Mouse (Mus musculus): ENCODE results near the gene Vstm4. TPM values are rescaled to one million over a fixed set of nuclear protein-coding genes. Genes with fewer than 3 reads are reported as not detected.
A peak's percentile ranks its signal among the peaks of the same experiment; 100 is the strongest.

The Vstm4 gene
- total RNA-seq, 1 experiment, result 0.36 TPM

- Histone ChIP-seq H3K27ac (ENCODE audit: insufficient read depth, low read depth, low read length, poor library complexity, severe bottlenecking) (no peak within 1 kb of the TSS), H3K4me1 (ENCODE audit: control insufficient read depth in 2 of 2, insufficient read depth in 2 of 2, low read length in 2 of 2, poor library complexity in 1 of 2) (no peaks in the 10 kb centered on the region), H3K4me3 (ENCODE audit: insufficient read depth in 1 of 2, low read depth in 1 of 2, low read length in 2 of 2, poor library complexity in 1 of 2, severe bottlenecking in 1 of 2) (no peak within 1 kb of the TSS), H3K9me3 (ENCODE audit: control insufficient read depth, insufficient read depth, low read depth, low read length) (no peaks in the 10 kb centered on the region), H3K9ac (ENCODE audit: insufficient read depth, low read depth, low read length, poor library complexity, severe bottlenecking) (no peak within 1 kb of the TSS), H3K36me3 (ENCODE audit: control insufficient read depth, insufficient read depth, low read length, poor library complexity, severe bottlenecking) (no peaks in the 10 kb centered on the region)
- DNase-seq (ENCODE audit: low read depth, low spot score), result no peak
- no peak for TF ChIP-seq ZC3H11A (IDR thresholded peaks at IDR 0.05; ENCODE audit: borderline replicate concordance, low read depth, low read length)
- TF ChIP-seq HCFC1 (IDR thresholded peaks at IDR 0.05; ENCODE audit: borderline replicate concordance, insufficient read depth, low read length), result no peak
- TF ChIP-seq CHD2 (IDR thresholded peaks at IDR 0.05; ENCODE audit: low read depth, low read length), result no peak
- no peak for TF ChIP-seq ZNF384 (IDR thresholded peaks at IDR 0.05; ENCODE audit: low read depth, low read length)
- TF ChIP-seq MAFK (IDR thresholded peaks at IDR 0.05; ENCODE audit: insufficient read depth, low read depth, low read length), result no peak
- in situ Hi-C loops (cut with MboI; ENCODE audit: low sequenced_read_pairs in 2 of 2, unreplicated experiment in 2 of 2), result no loop called here
Observed at GRCm38 (mm10) chr14:32833847-32834246, 22.7 kb upstream of the Vstm4 start, which contains the start of gene Fam170b. Gene Fam170b, plus strand, starts transcription at chr14:32833962.

GRCm38 (mm10) chr14:32835181-32835580, 21.4 kb upstream of the Vstm4 start:
- DNase-seq (ENCODE audit: low read depth, low spot score), result no peak
- no peaks in the 10 kb centered on the region for H3K4me1 ChIP-seq (ENCODE audit: control insufficient read depth in 2 of 2, insufficient read depth in 2 of 2, low read length in 2 of 2, poor library complexity in 1 of 2)
- H3K27ac ChIP-seq (ENCODE audit: insufficient read depth, low read depth, low read length, poor library complexity, severe bottlenecking), result no peak overlapping the region
- H3K9ac ChIP-seq (ENCODE audit: insufficient read depth, low read depth, low read length, poor library complexity, severe bottlenecking), result 0 out of 2 replicates have a peak overlapping the region, but pooled peaks have one; percentile 19
- no peaks in the 10 kb centered on the region for H3K9me3 ChIP-seq (ENCODE audit: control insufficient read depth, insufficient read depth, low read depth, low read length)
- H3K4me3 ChIP-seq (ENCODE audit: insufficient read depth in 1 of 2, low read depth in 1 of 2, low read length in 2 of 2, poor library complexity in 1 of 2, severe bottlenecking in 1 of 2), result peak overlapping the region; percentile 11; a peak in 2 of 4 replicates
- H3K36me3 ChIP-seq (ENCODE audit: control insufficient read depth, insufficient read depth, low read length, poor library complexity, severe bottlenecking), result no peaks in the 10 kb centered on the region
- in situ Hi-C loops (cut with MboI; ENCODE audit: low sequenced_read_pairs in 2 of 2, unreplicated experiment in 2 of 2), result no loop called here
- TF ChIP-seq ZNF384 (IDR thresholded peaks at IDR 0.05; ENCODE audit: low read depth, low read length) (no peak), CHD2 (IDR thresholded peaks at IDR 0.05; ENCODE audit: low read depth, low read length) (no peak), MAFK (IDR thresholded peaks at IDR 0.05; ENCODE audit: insufficient read depth, low read depth, low read length) (no peak), ZC3H11A (IDR thresholded peaks at IDR 0.05; ENCODE audit: borderline replicate concordance, low read depth, low read length) (no peak), HCFC1 (IDR thresholded peaks at IDR 0.05; ENCODE audit: borderline replicate concordance, insufficient read depth, low read length) (no peak)

GRCm38 (mm10) chr14:32835596-32835995, 21.0 kb upstream of the Vstm4 start:
- in situ Hi-C loops (cut with MboI; ENCODE audit: low sequenced_read_pairs in 2 of 2, unreplicated experiment in 2 of 2), result no loop called here
- Histone ChIP-seq H3K4me3 (ENCODE audit: insufficient read depth in 1 of 2, low read depth in 1 of 2, low read length in 2 of 2, poor library complexity in 1 of 2, severe bottlenecking in 1 of 2) (peak overlapping the region; percentile 11; a peak in 2 of 4 replicates), H3K27ac (ENCODE audit: insufficient read depth, low read depth, low read length, poor library complexity, severe bottlenecking) (no peak overlapping the region), H3K9ac (ENCODE audit: insufficient read depth, low read depth, low read length, poor library complexity, severe bottlenecking) (0 out of 2 replicates have a peak overlapping the region, but pooled peaks have one; percentile 19), H3K36me3 (ENCODE audit: control insufficient read depth, insufficient read depth, low read length, poor library complexity, severe bottlenecking) (no peaks in the 10 kb centered on the region), H3K9me3 (ENCODE audit: control insufficient read depth, insufficient read depth, low read depth, low read length) (no peaks in the 10 kb centered on the region), H3K4me1 (ENCODE audit: control insufficient read depth in 2 of 2, insufficient read depth in 2 of 2, low read length in 2 of 2, poor library complexity in 1 of 2) (no peaks in the 10 kb centered on the region)
- no peak for DNase-seq (ENCODE audit: low read depth, low spot score)
- TF ChIP-seq CHD2 (IDR thresholded peaks at IDR 0.05; ENCODE audit: low read depth, low read length) (no peak), HCFC1 (IDR thresholded peaks at IDR 0.05; ENCODE audit: borderline replicate concordance, insufficient read depth, low read length) (no peak), MAFK (IDR thresholded peaks at IDR 0.05; ENCODE audit: insufficient read depth, low read depth, low read length) (no peak), ZNF384 (IDR thresholded peaks at IDR 0.05; ENCODE audit: low read depth, low read length) (no peak), ZC3H11A (IDR thresholded peaks at IDR 0.05; ENCODE audit: borderline replicate concordance, low read depth, low read length) (no peak)

- Histone ChIP-seq H3K27ac (ENCODE audit: insufficient read depth, low read depth, low read length, poor library complexity, severe bottlenecking) (no peak overlapping the region), H3K9ac (ENCODE audit: insufficient read depth, low read depth, low read length, poor library complexity, severe bottlenecking) (no peak overlapping the region), H3K9me3 (ENCODE audit: control insufficient read depth, insufficient read depth, low read depth, low read length) (no peaks in the 10 kb centered on the region), H3K4me1 (ENCODE audit: control insufficient read depth in 2 of 2, insufficient read depth in 2 of 2, low read length in 2 of 2, poor library complexity in 1 of 2) (no peaks in the 10 kb centered on the region), H3K36me3 (ENCODE audit: control insufficient read depth, insufficient read depth, low read length, poor library complexity, severe bottlenecking) (no peaks in the 10 kb centered on the region), H3K4me3 (ENCODE audit: insufficient read depth in 1 of 2, low read depth in 1 of 2, low read length in 2 of 2, poor library complexity in 1 of 2, severe bottlenecking in 1 of 2) (no peak overlapping the region)
- in situ Hi-C loops (cut with MboI; ENCODE audit: low sequenced_read_pairs in 2 of 2, unreplicated experiment in 2 of 2), result no loop called here
- TF ChIP-seq HCFC1 (IDR thresholded peaks at IDR 0.05; ENCODE audit: borderline replicate concordance, insufficient read depth, low read length) (no peak), CHD2 (IDR thresholded peaks at IDR 0.05; ENCODE audit: low read depth, low read length) (no peak), ZC3H11A (IDR thresholded peaks at IDR 0.05; ENCODE audit: borderline replicate concordance, low read depth, low read length) (no peak), MAFK (IDR thresholded peaks at IDR 0.05; ENCODE audit: insufficient read depth, low read depth, low read length) (no peak), ZNF384 (IDR thresholded peaks at IDR 0.05; ENCODE audit: low read depth, low read length) (no peak)
- DNase-seq (ENCODE audit: low read depth, low spot score), result no peak
Observed at GRCm38 (mm10) chr14:32836191-32836590, 20.4 kb upstream of the Vstm4 start.

Measured in ES-E14 (cell line).